Mouse (Mus musculus): ENCODE data around the gene Sema4b.

- TF ChIP-seq ZNF384 (IDR thresholded peaks at IDR 0.05; ENCODE audit: low read depth, low read length) (no peak), CHD2 (IDR thresholded peaks at IDR 0.05; ENCODE audit: low read depth, low read length) (no peak), HCFC1 (IDR thresholded peaks at IDR 0.05; ENCODE audit: borderline replicate concordance, insufficient read depth, low read length) (no peak), MAFK (IDR thresholded peaks at IDR 0.05; ENCODE audit: insufficient read depth, low read depth, low read length) (no peak), ZC3H11A (IDR thresholded peaks at IDR 0.05; ENCODE audit: borderline replicate concordance, low read depth, low read length) (no peak)
These were observed 3.2 kb upstream of the Sema4b start for GRCm38 (mm10) chr7:80183466-80183865.
